Mouse (Mus musculus): Measurements from ENCODE around the gene Ddrgk1. TPM values are rescaled to one million over a fixed set of nuclear protein-coding genes. Genes with fewer than 3 reads are reported as not detected.

The Ddrgk1 gene
- polyA plus RNA-seq, 1 experiment from 2014 or later: 69.6 TPM

- Histone ChIP-seq H3K9me3 (no peaks in the 10 kb centered on the region), H3K4me2 (no peak overlapping the region), H3K27me3 (peaks cover 39% of the 10 kb centered on the region), H3K36me3 (peaks cover 3% of the 10 kb centered on the region), H3K9ac (no peak overlapping the region), H3K4me1 (peaks cover 30% of the 10 kb centered on the region), H3K27ac (no peak overlapping the region), H3K4me3 (no peak overlapping the region)
- 85% methylated on average over 1 of the region's 1 CpGs for WGBS
- no peak for ATAC-seq (ENCODE audit: insufficient number of reproducible peaks, low FRiP score, low TSS enrichment, low read depth)
These were observed 32.0 kb downstream of the Ddrgk1 start for GRCm38 (mm10) chr2:130632416-130632815.

DNA sequence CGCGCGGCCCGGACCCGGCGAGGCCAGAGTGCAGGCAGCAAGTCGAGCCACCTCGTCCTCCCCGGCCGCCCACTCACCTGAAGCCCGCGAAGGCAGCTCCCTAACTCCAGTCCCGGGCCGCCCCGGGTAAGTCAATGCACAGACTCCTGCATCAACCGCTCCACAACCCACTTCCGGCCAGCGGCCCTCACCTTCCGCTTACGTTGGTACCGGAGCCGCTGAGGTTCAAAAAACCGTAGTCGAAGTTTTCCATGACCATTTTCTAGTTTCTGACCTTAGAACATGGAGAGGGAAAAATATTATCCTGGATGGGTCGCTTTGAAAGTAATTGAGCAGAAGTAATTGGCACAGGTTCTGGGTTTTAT lies 34.6 kb downstream of the Ddrgk1 start, which contains the start of the genes Fastkd5 and Ubox5:
Fastkd5 (minus strand) TSS at position 189 of the 365 bp plus-strand sequence.
Ubox5 (minus strand) TSS at position 200 of the 365 bp plus-strand sequence.
- WGBS: under 1% methylated on average over 25 of the region's 25 CpGs
- Histone ChIP-seq H3K9me3 (no peaks in the 10 kb centered on the region), H3K27ac (peak within 1 kb of the TSS; percentile 82), H3K9ac (peak within 1 kb of the TSS; percentile 96), H3K27me3 (peaks cover 14% of the 10 kb centered on the region), H3K4me2 (peak within 1 kb of the TSS; percentile 81), H3K36me3 (peaks cover 23% of the 10 kb centered on the region), H3K4me3 (peak within 1 kb of the TSS; percentile 100), H3K4me1 (peaks cover 16% of the 10 kb centered on the region)
- ATAC-seq (ENCODE audit: insufficient number of reproducible peaks, low FRiP score, low TSS enrichment, low read depth): peak; percentile 66; the same call in 1 of the 2 replicates

DNA sequence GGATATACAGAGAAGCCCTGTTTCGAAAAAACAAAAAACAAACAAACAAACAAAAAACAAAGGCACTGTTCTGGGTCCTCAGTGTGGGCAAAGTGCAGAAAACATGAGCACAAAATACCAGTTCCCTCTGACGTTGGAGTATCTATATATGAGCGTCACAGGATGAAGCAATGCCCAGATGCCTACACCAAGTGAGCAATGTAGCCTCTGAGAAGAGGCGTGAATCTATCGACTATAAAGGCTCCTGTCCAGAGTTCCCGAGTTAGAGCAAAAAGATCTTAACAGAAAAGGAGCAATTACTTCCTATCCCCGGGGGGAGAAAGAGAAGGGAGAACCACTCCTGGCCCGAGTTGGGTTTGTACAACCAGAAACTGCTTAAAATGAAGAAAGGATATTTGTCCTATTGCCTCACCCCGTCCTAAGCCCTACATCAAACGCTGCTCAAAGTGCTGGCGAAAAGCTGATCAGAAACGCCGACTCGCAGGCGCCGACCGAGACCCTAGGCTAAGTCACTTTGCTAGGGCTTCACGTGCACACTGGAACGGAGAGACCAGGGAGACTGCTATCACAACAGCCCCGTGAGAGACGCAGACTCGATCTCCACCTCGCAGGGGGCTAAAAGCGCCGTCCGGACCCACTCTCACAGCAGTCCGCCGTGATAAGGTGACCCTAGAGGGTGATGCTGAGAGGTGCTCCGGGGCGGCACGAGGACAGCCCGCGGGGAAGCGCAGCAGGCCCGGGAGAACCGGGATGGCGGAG lies 35.2 kb downstream of the Ddrgk1 start:
- peaks cover 26% of the 10 kb centered on the region for H3K36me3 ChIP-seq
- H3K4me3 ChIP-seq: peak overlapping the region; percentile 100
- H3K27ac ChIP-seq: peak overlapping the region; percentile 82
- peaks cover 8% of the 10 kb centered on the region for H3K27me3 ChIP-seq
- H3K9me3 ChIP-seq: no peaks in the 10 kb centered on the region
- peak overlapping the region; percentile 96 for H3K9ac ChIP-seq
- WGBS: 2% methylated on average over 37 of the region's 37 CpGs
- peaks cover 11% of the 10 kb centered on the region for H3K4me1 ChIP-seq
- H3K4me2 ChIP-seq: peak overlapping the region; percentile 81
- ATAC-seq (ENCODE audit: insufficient number of reproducible peaks, low FRiP score, low TSS enrichment, low read depth): peak; percentile 51; the same call in 1 of the 2 replicates

- Histone ChIP-seq H3K4me2 (no peak overlapping the region), H3K4me3 (peak overlapping the region; percentile 100), H3K9me3 (no peaks in the 10 kb centered on the region), H3K36me3 (peaks cover 30% of the 10 kb centered on the region), H3K4me1 (peaks cover 9% of the 10 kb centered on the region), H3K27ac (no peak overlapping the region), H3K27me3 (no peaks in the 10 kb centered on the region; the same call in 1 of the 2 replicates), H3K9ac (no peak overlapping the region)
- no peak for ATAC-seq (ENCODE audit: insufficient number of reproducible peaks, low FRiP score, low TSS enrichment, low read depth)
- 55% methylated on average over 3 of the region's 3 CpGs for WGBS
These were observed 36.0 kb downstream of the Ddrgk1 start for GRCm38 (mm10) chr2:130628424-130628823.

GRCm38 (mm10) chr2:130618972-130619371 lies 45.5 kb downstream of the Ddrgk1 start:
- H3K9ac ChIP-seq: no peak overlapping the region
- no peak for ATAC-seq (ENCODE audit: insufficient number of reproducible peaks, low FRiP score, low TSS enrichment, low read depth)
- no peaks in the 10 kb centered on the region for H3K27me3 ChIP-seq
- peaks cover 63% of the 10 kb centered on the region for H3K36me3 ChIP-seq
- no peak overlapping the region for H3K4me3 ChIP-seq
- no peaks in the 10 kb centered on the region for H3K4me1 ChIP-seq
- no peak overlapping the region for H3K4me2 ChIP-seq
- no peak overlapping the region for H3K27ac ChIP-seq
- no peaks in the 10 kb centered on the region for H3K9me3 ChIP-seq
- 89% methylated on average over 7 of the region's 7 CpGs for WGBS

DNA sequence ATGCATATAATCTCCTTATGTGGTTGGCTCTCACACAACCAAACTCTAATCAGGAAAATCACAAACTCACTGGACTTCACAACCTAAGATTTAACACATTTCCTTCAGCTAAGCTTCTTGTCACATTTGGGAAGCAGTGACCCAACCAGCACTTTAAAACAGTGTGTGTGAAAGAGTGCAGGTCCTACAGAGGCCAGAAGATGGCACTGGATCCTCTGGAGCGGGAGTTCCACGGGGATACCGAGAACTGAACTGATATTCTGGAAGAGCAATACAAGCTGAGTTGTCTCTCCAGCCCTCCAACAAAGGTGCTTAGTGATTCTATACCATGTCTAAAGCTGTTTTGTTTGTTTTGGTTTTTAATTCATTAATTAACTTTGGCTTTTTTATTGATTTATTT lies 51.4 kb downstream of the Ddrgk1 start:
- no peaks in the 10 kb centered on the region for H3K9me3 ChIP-seq
- no peaks in the 10 kb centered on the region for H3K4me1 ChIP-seq
- no peaks in the 10 kb centered on the region for H3K27me3 ChIP-seq
- H3K4me2 ChIP-seq: no peak overlapping the region
- WGBS: 79% methylated on average over 3 of the region's 3 CpGs
- H3K9ac ChIP-seq: no peak overlapping the region
- no peak for ATAC-seq (ENCODE audit: insufficient number of reproducible peaks, low FRiP score, low TSS enrichment, low read depth)
- H3K27ac ChIP-seq: no peak overlapping the region
- H3K36me3 ChIP-seq: peaks cover 49% of the 10 kb centered on the region
- no peak overlapping the region for H3K4me3 ChIP-seq

Other genes starting within 250 kb of the Ddrgk1 start
- 94.2 and 106 TPM in 2 replicates for gene Vps16, start 240.3 kb downstream of the Ddrgk1 start, polyA plus RNA-seq (2015; fragmentation: Nextera tagmentation; extraction: Ambion mirVana)
- 16.2 and 17.2 TPM in 2 replicates for gene Pced1a, start 240.0 kb downstream of the Ddrgk1 start, polyA plus RNA-seq (2015; fragmentation: Nextera tagmentation; extraction: Ambion mirVana)
- 86.6 and 106 TPM in 2 replicates for gene Ptpra, start 214.4 kb downstream of the Ddrgk1 start, polyA plus RNA-seq (2015; fragmentation: Nextera tagmentation; extraction: Ambion mirVana)
- gene Mrps26, start 100.9 kb downstream of the Ddrgk1 start, polyA plus RNA-seq (2015; fragmentation: Nextera tagmentation; extraction: Ambion mirVana): 93.6 and 101 TPM in 2 replicates
- gene Oxt, start 88.5 kb downstream of the Ddrgk1 start, polyA plus RNA-seq (2015; fragmentation: Nextera tagmentation; extraction: Ambion mirVana): not detected in 2 replicates
- gene Avp, start 82.1 kb downstream of the Ddrgk1 start, polyA plus RNA-seq (2015; fragmentation: Nextera tagmentation; extraction: Ambion mirVana): not detected in 2 replicates
- 13.2 and 14.1 TPM in 2 replicates for gene Fastkd5, start 34.6 kb downstream of the Ddrgk1 start, polyA plus RNA-seq (2015; fragmentation: Nextera tagmentation; extraction: Ambion mirVana)
- gene Ubox5, start 34.6 kb downstream of the Ddrgk1 start, polyA plus RNA-seq (2015; fragmentation: Nextera tagmentation; extraction: Ambion mirVana): 10.8 and 11.0 TPM in 2 replicates
- 4.0 and 4.5 TPM in 2 replicates for gene Lzts3, start 21.9 kb downstream of the Ddrgk1 start, polyA plus RNA-seq (2015; fragmentation: Nextera tagmentation; extraction: Ambion mirVana)
- gene Itpa, start 3.0 kb upstream of the Ddrgk1 start, polyA plus RNA-seq (2015; fragmentation: Nextera tagmentation; extraction: Ambion mirVana): 90.9 and 99.1 TPM in 2 replicates
- gene Slc4a11, start 32.9 kb upstream of the Ddrgk1 start, polyA plus RNA-seq (2015; fragmentation: Nextera tagmentation; extraction: Ambion mirVana): 2.6 and 2.9 TPM in 2 replicates
- 32.4 and 36.7 TPM in 2 replicates for gene 4930402H24Rik, start 241.7 kb upstream of the Ddrgk1 start, polyA plus RNA-seq (2015; fragmentation: Nextera tagmentation; extraction: Ambion mirVana)
- gene Atrn, start 241.8 kb upstream of the Ddrgk1 start, polyA plus RNA-seq (2015; fragmentation: Nextera tagmentation; extraction: Ambion mirVana): 6.6 and 7.7 TPM in 2 replicates

All from limb, embryonic 15.5 days (tissue).